Mouse (Mus musculus) kidney, embryonic 14.5 days (tissue): ENCODE measurements around the gene Metap1d. TPM values are rescaled to one million over a fixed set of nuclear protein-coding genes. Genes with fewer than 3 reads are reported as not detected.

Experiments used
- ATAC-seq: fragments of 200-750 bp; cut with Nextera tagmentation; 2 replicates; pipeline ENCODE4 v1.8.0; 2017; ENCODE audit warnings: moderate number of reproducible peaks, mild to moderate bottlenecking, moderate TSS enrichment, moderate library complexity; ENCODE audit not compliant: low FRiP score, low TSS enrichment
- H3K27ac ChIP-seq: fragments of 300-500 bp; sonication (generic); 2 replicates; pipeline ENCODE4 v1.5.1; 2014; ENCODE audit warnings: low read depth, mild to moderate bottlenecking, low read length, moderate library complexity, mixed read lengths
- H3K27me3 ChIP-seq: fragments of 300-500 bp; sonication (generic); 2 replicates; pipeline ENCODE4 v1.6.1; 2014; ENCODE audit warnings: mild to moderate bottlenecking, low read length; ENCODE audit not compliant: control insufficient read depth, insufficient read depth
- H3K36me3 ChIP-seq: fragments of 300-500 bp; sonication (generic); 2 replicates; pipeline ENCODE4 v1.6.1; 2014; ENCODE audit warnings: low read length, mixed read lengths; ENCODE audit not compliant: control insufficient read depth, insufficient read depth
- H3K4me1 ChIP-seq: fragments of 300-500 bp; sonication (generic); 2 replicates; pipeline ENCODE4 v1.6.1; 2014; ENCODE audit warnings: low read length, mixed read lengths; ENCODE audit not compliant: control insufficient read depth, insufficient read depth
- H3K4me2 ChIP-seq: fragments of 300-500 bp; sonication (generic); replicated peaks from 2 replicates; pipeline ENCODE4 v1.6.1; 2014; ENCODE audit warnings: low read depth, mild to moderate bottlenecking, low read length
- H3K4me3 ChIP-seq: fragments of 300-500 bp; sonication (generic); 2 replicates; pipeline ENCODE4 v1.5.1; 2014; ENCODE audit warnings: mild to moderate bottlenecking, low read length
- H3K9ac ChIP-seq: fragments of 300-500 bp; sonication (generic); 2 replicates; pipeline ENCODE4 v1.6.1; 2014; ENCODE audit warnings: low read depth, mild to moderate bottlenecking, low read length, moderate library complexity
- H3K9me3 ChIP-seq: fragments of 300-500 bp; sonication (generic); 2 replicates; pipeline ENCODE4 v1.6.1; 2016; ENCODE audit warnings: low read length; ENCODE audit not compliant: control insufficient read depth
- whole genome bisulfite sequencing: fragments of 180-500 bp; shearing (Covaris S2); extraction: QIAGEN DNeasy Blood & Tissue Kit; methylation state at CpG from one replicate; pipeline ENCODE4 v1.1.7; 2014; 5-methylcytosine and 5-hydroxymethylcytosine counted together
- polyA plus RNA-seq: library from polyadenylated mRNA; unstranded; fragments of >200 nt; fragmentation: Nextera tagmentation; extraction: Ambion mirVana; gene quantifications from 2 replicates; pipeline ENCODE4 v1.2.1, GENCODE M21; 2014

Metap1d gene
- polyA plus RNA-seq, 1 experiment from 2014 or later, result 44.9 TPM

GRCm38 (mm10) chr2:71551704-71552103 lies 98.6 kb downstream of the Metap1d start:
- H3K9ac ChIP-seq, result no peak overlapping the region
- H3K36me3 ChIP-seq, result no peaks in the 10 kb centered on the region
- no peaks in the 10 kb centered on the region for H3K4me1 ChIP-seq
- 1% methylated on average over 18 of the region's 18 CpGs for WGBS
- no peak overlapping the region for H3K27ac ChIP-seq
- no peak overlapping the region for H3K4me2 ChIP-seq
- no peaks in the 10 kb centered on the region for H3K9me3 ChIP-seq
- H3K27me3 ChIP-seq, result peaks cover 72% of the 10 kb centered on the region
- no peak for ATAC-seq
- H3K4me3 ChIP-seq, result no peak overlapping the region

GRCm38 (mm10) chr2:71556071-71556470 lies 103.0 kb downstream of the Metap1d start:
- WGBS, result 67% methylated on average over 5 of the region's 5 CpGs
- no peak overlapping the region for H3K4me3 ChIP-seq

GRCm38 (mm10) chr2:71566466-71566865 lies 113.4 kb downstream of the Metap1d start:
- WGBS, result 62% methylated on average over 9 of the region's 9 CpGs
- Histone ChIP-seq H3K4me3 (no peak overlapping the region), H3K36me3 (no peaks in the 10 kb centered on the region), H3K9ac (no peak overlapping the region), H3K9me3 (no peaks in the 10 kb centered on the region), H3K27ac (no peak overlapping the region), H3K27me3 (no peaks in the 10 kb centered on the region), H3K4me2 (no peak overlapping the region), H3K4me1 (no peaks in the 10 kb centered on the region)
- ATAC-seq, result no peak

More at GRCm38 (mm10) chr2:71556071-71556470, 103.0 kb downstream of the Metap1d start:
- Histone ChIP-seq H3K27ac (no peak overlapping the region), H3K36me3 (no peaks in the 10 kb centered on the region), H3K4me2 (no peak overlapping the region), H3K27me3 (peaks cover 34% of the 10 kb centered on the region), H3K4me1 (no peaks in the 10 kb centered on the region), H3K9ac (no peak overlapping the region), H3K9me3 (peaks cover 8% of the 10 kb centered on the region)
- no peak for ATAC-seq

- Histone ChIP-seq H3K36me3 (no peaks in the 10 kb centered on the region), H3K4me1 (no peaks in the 10 kb centered on the region), H3K9ac (no peak overlapping the region), H3K9me3 (no peaks in the 10 kb centered on the region), H3K4me2 (no peak overlapping the region), H3K27me3 (no peaks in the 10 kb centered on the region), H3K4me3 (no peak overlapping the region), H3K27ac (no peak overlapping the region)
- ATAC-seq, result no peak
- WGBS, result 68% methylated on average over 4 of the region's 4 CpGs
Measured at GRCm38 (mm10) chr2:71573736-71574135, 120.7 kb downstream of the Metap1d start.

Other genes starting within 250 kb of the Metap1d start
- 76.3 and 96.4 TPM in 2 replicates for gene Dync1i2, start 241.6 kb upstream of the Metap1d start, polyA plus RNA-seq
- gene Slc25a12, start 85.5 kb upstream of the Metap1d start, polyA plus RNA-seq, result 29.8 and 41.6 TPM in 2 replicates
- gene Hat1, start 64.3 kb upstream of the Metap1d start, polyA plus RNA-seq, result 149 and 192 TPM in 2 replicates
- not detected in 2 replicates for gene Dlx1, start 74.8 kb downstream of the Metap1d start, polyA plus RNA-seq
- gene Dlx2, start 93.5 kb downstream of the Metap1d start, polyA plus RNA-seq, result not detected in 2 replicates